Mouse (Mus musculus) CH12.LX (cell line): ENCODE data around the gene Psmb1.

Experiments used
- CTCF ChIP-seq, 2 experiments: IDR thresholded peaks in 1 of 2; conservative IDR thresholded peaks in 1 of 2; 2 replicates each; pipeline ENCODE4 v1.5.1; 2011 to 2012; ENCODE audit warnings: low read depth in 2 of 2, low read length in 2 of 2, improper control_type of control experiment in 1 of 2, inconsistent platforms in 1 of 2, mild to moderate bottlenecking in 1 of 2, moderate library complexity in 1 of 2
- ELF1 ChIP-seq: IDR thresholded peaks from 2 replicates; pipeline ENCODE4 v1.6.1; 2014; ENCODE audit warnings: low read depth, mild to moderate bottlenecking, inconsistent platforms, low read length, improper control_type of control experiment
- MEF2A ChIP-seq: IDR thresholded peaks from 2 replicates; pipeline ENCODE4 v1.6.1; 2014; ENCODE audit warnings: low read depth, mild to moderate bottlenecking, inconsistent platforms, low read length, improper control_type of control experiment, borderline replicate concordance
- NELFE ChIP-seq: IDR thresholded peaks from 2 replicates; pipeline ENCODE4 v1.6.1; 2011; ENCODE audit warnings: low read depth, low read length, improper control_type of control experiment
- POLR2A ChIP-seq: IDR thresholded peaks from 2 replicates; pipeline ENCODE4 v1.6.1; 2011; ENCODE audit warnings: low read depth, mild to moderate bottlenecking, improper control_type of control experiment, low read length
- RAD21 ChIP-seq: IDR thresholded peaks from 2 replicates; pipeline ENCODE4 v1.6.1; 2011; ENCODE audit warnings: low read depth, mild to moderate bottlenecking, low read length, improper control_type of control experiment, moderate library complexity
- TBP ChIP-seq: conservative IDR thresholded peaks from 2 replicates; pipeline ENCODE4 v1.6.1; 2011; ENCODE audit warnings: low read depth, low read length, improper control_type of control experiment
- TCF12 ChIP-seq: IDR thresholded peaks from 2 replicates; pipeline ENCODE4 v1.6.1; 2014; ENCODE audit warnings: low read depth, mild to moderate bottlenecking, inconsistent platforms, low read length, improper control_type of control experiment
- USF1 ChIP-seq: IDR thresholded peaks from 2 replicates; pipeline ENCODE4 v1.6.1; 2014; ENCODE audit warnings: low read depth, mild to moderate bottlenecking, inconsistent platforms, low read length, improper control_type of control experiment

DNA sequence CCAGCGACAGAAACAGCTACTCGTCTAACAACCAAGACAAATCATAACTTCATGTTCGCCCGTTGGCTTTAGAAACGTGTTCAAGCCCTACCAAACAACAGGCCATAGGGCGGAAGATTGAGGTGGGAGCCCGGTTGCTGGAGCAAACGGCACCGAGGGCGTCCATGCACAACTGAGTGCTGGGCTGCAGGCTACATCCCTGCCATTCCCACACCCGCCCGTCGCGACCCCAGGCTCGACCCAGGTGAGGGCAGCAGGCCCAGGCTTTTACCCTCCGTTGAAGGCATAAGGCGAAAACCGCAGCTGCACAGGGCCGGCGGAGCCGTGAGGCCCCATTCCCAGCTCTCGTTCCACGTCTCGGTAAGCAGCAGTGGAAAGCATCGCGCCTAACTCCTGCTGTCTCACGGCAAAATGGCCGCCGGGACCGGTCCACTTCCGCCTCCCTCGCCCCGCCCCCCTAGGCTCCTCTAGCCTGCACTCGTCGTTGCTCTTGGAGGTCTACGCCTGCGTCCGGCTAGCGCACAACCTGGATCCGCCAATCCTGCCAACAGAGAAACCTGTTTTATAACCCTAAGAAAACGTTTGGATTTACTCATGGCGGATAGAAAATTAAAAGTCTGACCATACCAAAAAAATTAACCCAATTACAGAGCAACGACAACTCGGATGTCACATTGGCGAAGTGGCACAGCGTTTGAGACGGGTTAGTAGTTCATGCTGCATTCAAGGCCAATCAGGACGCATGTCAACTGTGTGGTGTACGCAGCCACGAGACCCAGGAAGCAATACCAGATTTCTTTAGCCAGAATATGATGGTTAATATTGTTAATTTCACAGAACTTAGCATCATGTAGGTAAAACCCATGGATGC is 1.4 kb downstream of the Psmb1 start:
- TF ChIP-seq NELFE (peak; percentile 87), CTCF (conservative IDR thresholded peaks at IDR 0.05 in 1 of 2, IDR thresholded peaks at IDR 0.05 in 1 of 2; ENCODE audit: low read depth in 2 of 2, low read length in 2 of 2) (no peak), TCF12 (peak; percentile 90), POLR2A (peak; percentile 86), MEF2A (peak; percentile 68; the same call in 1 of the 2 replicates), ELF1 (peak; percentile 95), RAD21 (no peak), TBP (peak; percentile 53; the same call in 1 of the 2 replicates), USF1 (no peak)
